Mouse (Mus musculus) retina, postnatal 7 days (tissue): ENCODE data around the gene Gm44805.
A peak's percentile ranks its signal among the peaks of the same experiment; 100 is the strongest.
"Not testable (repeated sequence)": the region's sequence is repeated elsewhere in the genome, so short reads cannot be mapped to it uniquely, and the experiment has no call there.

Experiments
- DNase-seq: peaks from one replicate; pipeline ENCODE4 v3.0.0-alpha.2; 2012; ENCODE audit warnings: low read depth, low spot score

Gm44805 gene

DNA sequence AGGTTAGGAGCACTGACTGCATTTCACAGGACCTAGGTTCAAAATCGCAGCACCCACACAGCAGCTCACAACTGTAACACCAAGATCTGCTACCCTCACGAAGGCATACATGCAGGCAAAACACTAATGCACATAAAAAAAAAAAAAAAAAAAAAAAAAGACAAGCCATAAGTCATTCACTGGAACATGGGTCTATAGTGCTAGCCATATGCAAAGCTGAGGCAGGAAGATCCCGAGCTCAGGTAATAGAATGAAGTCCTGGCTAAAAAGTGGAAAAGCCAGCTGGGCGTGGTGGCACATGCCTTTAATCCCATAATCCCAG is 18.6 kb upstream of the Gm44805 start:
- DNase-seq: no peak

DNA sequence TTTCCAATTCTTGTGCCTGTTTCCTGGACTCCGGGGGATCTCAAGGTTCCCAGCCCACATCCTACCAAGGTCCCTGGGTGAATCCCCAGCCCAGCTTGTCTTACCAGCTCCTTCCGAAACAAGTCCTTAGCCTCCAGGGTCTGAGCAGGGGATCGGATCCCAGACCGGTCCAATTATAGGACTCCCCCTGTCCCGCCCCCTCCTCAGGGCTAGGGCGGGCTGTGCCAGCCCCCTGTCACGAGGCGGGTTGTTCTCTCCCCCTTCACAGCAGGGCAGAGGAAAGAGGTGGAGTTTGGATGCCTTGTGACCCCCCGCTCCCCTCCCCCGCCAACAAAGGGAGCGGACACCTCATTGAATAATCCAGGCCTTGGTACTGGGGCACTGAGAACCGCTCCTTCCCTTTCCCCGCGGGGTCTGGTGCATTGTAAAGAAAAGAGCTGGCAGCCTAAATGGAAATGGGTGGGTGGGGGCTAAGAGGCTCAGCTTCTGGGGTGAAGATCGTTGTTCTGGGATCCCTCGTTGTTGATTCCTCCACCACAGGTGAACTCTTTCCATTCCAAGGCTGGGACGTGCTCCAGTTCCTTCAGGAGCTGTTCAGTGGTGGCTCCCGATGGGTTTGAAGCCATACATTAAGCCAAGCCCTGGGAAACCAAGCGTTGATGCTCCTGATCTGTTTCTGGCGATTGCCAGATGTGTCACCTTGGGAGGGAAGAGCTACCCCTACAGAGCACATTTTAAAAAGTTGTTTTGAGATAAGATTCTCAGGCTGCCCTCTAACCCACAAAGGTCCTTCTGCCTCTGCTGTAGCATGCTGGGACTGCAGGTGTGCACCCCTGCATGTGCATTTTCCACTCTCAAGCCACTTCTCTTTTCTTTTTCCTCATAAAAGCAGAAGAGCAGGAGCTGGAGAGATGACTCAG is 17.9 kb upstream of the Gm44805 start, which contains the start of gene Apoe:
Gene Apoe (minus strand): TSS at position 282 of the 920 bp plus-strand sequence.
- no peak for DNase-seq

DNA sequence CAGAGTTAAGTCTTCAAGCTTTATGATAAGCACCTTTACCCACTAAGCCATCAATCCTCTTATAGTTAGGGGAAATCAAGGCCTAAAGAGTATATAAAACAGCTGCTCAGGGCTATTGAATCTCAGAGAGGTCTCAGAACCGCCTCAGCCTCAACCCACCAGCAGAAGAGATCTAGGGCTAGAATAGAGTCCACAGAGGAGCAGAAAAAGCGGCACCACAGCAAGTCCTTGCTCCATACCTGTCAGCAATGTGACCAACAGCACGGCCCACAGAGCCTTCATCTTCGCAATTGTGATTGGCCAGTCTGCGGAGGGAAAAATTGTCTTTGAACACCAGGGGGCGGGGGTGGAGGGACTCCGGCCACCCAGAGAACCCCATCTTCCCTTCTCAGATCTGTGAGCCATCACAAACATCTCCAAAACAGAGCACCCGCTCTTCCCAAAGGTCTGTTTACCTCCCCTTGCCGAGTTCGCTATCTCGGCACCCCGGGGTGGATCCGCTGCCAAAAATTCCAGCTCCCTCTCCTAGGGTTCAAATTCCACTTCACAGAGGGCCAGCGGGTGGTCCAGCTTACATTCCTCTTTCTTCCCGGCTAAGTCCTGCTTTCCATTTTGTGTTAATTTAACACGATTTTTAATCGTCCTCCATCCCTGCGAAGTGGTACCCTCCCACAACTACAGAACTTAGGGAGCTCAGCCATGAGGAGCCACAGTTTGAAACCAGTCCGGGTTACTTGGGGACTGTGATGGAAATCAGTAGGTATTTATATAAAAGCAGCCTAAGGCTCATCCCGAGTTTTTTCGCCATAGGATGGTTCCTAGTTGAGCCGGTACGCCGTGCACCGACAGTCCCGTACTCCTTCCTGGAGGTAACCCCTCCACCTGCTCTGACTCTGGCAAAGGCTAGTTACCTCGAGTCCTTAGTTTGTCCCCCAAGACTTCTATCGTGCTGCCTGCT is 17.0 kb upstream of the Gm44805 start:
- no peak for DNase-seq

DNA sequence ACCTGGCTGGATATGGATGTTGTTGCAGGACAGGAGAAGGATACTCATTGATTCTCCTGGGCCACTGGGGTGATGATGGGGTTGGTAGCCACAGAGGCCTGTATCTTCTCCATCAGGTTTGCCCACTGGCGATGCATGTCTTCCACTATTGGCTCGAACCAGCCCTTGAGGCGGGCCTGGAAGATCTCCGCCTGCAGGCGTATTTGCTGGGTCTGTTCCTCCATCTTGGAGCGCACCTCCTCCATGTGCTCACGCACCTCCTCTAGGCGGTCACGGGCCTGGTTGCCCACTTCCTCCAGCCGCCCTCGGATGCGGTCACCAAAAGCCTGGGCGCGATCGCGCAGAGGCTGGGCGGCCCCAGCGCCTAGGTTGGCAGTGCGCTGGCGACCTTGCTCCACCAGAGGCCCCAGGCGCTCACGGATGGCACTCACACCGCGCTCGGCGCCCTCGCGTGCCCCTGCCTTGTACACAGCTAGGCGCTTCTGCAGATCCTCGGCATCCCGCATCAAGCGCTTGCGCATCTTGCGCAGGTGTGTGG is 15.2 kb upstream of the Gm44805 start:
- no peak for DNase-seq

DNA sequence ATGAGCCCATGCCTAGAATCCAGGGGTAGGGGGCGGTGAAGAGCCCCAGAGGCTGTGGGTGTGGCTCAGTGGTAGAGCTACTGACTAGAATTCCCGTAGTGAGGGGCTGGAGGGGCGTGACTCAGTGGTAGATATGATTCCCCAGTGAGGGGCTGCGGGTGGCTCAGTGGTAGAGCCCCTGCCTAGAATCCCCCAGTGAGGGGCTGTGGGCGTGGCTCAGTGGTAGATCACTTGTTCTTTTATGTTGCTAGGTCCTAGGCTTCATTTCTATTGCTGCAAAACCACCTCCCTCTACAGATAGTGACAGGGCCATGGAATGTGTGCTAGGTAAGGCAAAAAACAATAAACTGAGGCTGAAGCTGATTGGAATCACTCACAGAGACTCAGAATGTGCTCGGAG is 14.7 kb upstream of the Gm44805 start:
- DNase-seq: no peak

DNA sequence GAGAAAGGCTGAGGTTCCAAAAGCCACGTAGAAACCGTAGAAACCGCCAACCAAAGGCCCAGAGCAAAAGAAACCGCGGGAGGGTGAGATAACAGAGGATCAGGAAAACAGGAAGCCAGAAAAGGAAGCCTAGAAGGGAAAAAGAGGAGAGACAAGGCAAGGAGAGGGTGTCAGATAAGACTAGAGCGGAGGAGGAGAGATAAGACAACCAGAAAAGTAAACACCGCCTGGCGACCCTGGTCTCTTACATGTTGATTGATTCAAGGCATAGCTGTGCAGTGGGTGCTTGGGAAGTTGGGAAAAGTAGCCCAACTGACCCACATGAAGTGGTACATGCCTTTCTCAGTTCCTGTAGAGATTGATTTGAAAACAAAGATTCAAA is 14.0 kb upstream of the Gm44805 start:
- DNase-seq: no peak

DNA sequence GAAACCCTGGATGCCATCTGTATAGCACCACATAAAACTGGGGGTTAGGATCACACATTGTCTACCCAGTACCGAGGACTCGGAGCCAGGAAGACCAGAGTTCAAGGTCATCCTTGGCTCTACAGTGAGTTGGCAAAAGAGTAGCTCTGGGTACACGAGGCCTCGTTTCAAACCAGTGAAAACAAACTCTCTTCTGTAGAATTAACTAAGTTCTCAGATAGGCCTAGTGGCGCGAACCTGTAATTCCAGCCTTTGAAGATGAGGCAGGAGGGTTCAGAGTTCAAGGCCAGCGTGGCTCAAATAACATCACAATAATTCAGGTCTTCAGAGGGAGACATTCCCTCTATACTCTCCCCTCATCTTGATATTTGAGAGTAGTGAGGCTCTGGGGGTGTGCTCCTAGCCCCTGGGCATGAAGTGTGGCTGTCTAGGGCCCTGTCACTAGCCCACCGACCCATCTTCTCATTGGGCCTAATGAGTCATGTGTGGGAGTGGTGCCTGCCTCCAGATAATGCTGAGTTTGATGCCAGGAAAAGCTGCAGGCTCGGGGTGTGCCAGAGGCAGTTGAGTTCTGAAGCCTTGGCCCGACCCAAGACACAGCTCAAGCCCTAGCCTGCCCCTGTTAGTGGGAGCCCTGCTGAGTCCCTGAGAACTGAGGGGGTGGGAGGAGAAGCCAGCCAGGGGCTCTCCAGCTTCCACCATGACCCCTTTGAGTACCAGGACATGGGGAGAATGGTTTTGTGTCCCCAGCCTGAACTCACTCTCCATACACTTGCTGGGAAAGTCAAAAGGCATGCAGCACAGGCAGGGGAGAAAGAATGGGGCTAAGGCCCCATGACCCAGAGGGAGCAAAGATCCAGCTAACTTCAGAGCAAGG is 13.4 kb upstream of the Gm44805 start:
- no peak for DNase-seq

DNA sequence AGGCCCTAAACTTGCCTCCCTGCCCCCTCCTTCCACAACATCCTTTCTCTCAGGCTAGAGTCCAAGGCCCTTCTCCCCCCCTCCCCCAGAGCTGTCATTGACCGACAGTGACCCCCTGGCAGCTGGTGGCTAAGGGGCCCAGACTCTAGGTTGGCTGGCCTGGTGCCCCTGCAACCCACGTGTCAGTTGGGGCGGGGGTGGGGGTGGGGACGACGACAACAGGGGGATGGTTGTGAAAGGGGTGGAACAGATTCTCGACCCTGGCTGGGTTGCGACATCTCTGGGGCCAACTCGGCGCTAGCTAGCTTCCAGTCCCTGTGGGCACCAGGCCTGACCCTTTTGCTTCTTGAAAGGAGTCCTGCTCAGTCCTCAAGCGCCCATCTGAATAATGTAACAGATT is 12.2 kb upstream of the Gm44805 start:
- DNase-seq: peak; percentile 72

DNA sequence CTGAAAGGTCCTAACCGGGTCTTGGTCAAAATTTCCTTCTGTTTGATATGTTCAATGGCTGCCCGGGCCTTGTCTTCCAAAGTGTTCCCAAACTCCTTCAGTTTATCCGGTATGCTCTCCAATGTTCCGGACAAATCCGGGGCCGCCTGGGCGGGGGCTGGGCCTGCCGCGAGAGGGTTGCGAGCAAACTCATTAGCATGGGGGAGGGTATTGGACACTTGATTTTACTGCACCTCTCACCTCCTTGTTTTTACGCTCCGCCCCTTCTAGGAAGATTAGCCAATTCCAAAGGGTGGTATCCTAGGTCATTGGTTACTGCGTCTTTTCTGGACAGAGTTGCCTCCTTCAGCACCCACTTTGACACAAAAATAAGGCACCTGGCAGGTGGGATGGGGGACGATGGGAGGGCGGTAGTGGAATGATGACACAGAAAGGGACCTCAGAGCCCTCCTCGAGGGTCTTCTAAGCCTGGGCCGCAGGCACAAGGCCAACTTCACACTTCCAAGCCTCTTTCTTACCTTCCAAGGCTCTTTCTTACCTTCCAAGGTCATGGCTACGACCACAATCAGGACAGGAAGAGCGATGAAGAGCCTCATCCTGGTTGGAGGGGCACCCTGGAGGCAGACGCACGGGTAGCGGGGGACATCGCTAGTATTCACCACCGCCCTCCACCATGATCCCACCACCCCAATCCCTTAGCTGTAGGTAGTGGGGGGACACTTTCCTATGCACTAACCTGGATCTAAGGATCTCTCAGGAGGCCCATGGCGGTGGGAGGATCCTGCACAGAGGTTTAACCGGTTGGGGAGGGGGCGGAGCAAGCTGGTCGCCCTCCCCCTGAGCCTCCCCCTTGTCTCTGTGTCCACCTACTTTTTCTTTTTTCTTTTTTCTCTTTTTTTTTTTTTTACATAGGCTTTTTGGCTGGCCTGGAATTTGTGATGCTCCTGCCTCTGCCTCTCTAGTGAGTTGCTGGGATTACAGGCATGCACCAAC is 10.9 kb upstream of the Gm44805 start, which contains the start of gene Apoc1:
Gene Apoc1 (minus strand): TSS at position 788 of the 993 bp plus-strand sequence.
- DNase-seq: no peak

DNA sequence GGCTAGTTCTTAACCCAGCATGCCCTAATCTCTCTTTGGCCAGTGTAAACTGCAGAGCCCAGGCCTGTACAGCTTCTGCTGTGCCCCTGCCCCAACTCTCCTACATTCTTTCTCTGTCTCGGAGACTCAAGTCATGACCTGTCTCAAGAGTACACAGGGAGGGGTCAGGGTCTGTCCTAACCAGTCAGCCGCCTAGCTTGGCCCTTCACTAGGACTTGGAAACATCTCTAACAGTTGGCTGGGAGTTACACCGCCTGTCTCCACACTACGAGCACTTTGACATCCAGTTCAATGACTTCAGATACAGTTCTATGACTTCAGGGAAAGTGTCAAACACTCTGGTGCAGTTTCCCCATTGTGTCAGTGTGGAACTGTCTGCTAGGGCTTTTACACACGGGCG is 10.2 kb upstream of the Gm44805 start:
- DNase-seq: no peak

DNA sequence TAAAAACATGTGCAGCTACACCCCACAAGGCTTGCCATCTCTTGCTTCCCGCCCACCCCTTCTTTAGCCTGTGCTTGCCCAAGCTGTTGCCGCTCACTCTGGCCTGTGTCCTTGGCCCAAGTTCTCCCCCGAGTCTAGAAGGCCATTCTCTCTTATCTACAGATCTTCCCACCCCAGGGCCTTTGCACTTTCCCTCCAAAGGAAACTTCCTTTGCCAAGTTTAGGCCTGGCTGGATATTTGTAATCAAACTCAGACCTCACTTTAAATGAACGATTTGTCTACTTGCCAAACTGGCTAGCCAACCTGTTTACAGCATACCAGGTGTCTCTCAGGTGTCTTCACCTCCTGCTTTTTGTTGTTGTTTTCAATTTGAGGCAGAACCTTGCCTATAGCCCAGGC is 9.6 kb upstream of the Gm44805 start:
- DNase-seq: no peak

DNA sequence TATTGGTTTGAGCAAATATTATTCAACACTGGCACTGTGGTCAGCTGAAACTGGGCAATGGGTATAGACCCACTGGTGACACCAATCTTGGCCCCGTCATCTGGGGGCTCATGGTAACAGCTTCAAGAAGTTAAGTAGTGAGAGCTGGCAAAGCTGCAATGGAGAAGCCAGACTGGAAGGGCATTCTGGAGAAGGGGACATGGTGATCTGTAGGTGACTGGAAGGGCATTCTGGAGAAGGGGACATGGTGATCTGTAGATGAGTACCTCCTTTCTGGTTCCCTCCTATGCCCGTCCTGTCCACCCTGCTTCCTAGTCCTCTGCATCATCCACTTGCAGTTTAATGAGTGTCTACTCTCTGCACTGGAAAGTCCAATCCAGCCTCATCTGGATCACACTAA is 7.4 kb upstream of the Gm44805 start:
- no peak for DNase-seq

DNA sequence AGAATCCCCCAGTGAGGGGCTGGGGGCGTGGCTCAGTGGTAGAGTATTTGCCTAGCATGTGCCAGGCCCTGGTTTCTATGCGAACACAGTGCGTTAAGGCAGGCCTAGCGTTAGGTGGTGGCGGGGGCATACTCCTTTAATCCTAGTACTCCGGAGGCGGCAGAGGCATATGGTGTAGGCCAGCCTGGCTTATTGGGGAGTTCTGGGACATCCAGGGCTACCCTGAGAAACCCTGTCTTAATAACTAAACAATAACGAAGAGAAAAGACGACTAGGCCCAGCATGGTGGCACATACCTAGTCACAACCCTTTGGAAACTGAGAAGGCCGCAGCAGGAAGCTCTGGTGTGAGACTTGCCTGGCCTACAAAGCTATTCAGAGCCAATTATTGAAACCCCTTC is 6.9 kb upstream of the Gm44805 start:
- DNase-seq: no peak

DNA sequence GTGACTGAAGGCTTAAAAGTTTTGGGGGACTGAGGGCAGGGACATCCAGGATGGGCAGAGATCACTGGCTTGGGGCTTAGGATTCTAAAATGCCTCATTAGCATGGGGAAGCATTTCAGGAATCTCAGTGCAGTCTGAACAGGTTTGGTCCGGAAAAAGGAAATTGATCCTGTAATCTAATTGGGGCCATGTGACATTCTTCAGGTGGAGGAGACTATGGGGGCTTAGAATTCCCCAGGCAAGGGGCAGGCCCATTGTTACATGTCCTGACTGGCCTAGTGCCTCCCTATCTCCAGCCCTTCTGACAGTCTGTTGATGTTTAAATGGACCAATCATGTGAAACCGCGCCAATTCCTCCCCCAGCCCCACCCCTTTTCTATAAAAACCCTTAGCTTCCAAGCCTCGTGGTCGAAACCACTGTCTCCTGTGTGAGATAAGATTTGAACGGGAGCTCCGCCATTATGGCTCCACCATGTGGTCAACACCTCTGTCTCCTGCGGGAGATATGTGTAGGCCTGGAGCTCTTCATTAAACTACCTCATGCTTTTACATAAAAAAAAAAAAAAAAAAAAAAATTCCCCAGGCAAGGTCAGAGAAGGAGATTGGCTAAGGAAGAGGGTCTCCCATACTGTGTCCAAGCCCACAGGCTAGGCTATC is 5.8 kb upstream of the Gm44805 start:
- not testable (repeated sequence) for DNase-seq

DNA sequence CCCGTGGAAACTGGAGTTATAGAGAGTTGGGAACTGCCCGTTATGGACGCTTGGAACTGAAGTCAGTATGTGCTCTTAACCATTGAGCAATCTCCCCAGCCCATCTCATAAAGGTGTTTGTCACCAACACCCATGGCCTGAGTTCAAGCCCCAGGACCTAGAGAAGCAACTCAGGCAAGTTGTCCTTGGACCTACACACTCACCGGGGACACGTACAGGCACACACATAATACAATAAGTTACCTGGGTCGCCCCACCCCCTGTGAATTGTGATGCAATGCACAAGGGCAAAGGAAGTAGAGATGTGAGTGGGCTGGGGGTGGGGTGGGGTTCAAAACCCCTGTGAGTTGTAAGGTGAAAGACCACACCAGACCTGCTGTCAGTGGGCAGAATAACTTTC is 5.3 kb upstream of the Gm44805 start:
- DNase-seq: no peak

DNA sequence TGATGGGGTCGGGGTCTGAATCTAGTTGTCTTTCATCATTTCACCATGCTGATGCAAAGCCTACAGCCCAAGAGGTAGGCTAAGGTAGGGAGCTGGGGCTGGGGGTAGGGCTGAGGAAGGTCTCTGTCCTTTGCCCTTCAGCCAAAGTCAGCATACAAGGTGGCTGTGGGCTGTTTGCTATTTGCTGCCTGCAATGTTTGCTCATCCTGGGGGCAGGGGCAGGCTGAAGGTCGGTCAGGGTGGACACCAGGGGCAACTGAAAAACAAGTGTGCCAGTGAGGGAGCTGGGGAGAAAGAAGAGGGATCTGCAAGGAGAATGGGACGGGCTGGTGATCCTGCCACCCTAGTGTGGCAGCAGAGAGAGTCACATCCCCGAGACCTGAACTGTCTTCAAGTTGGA is 4.2 kb upstream of the Gm44805 start:
- DNase-seq: no peak

DNA sequence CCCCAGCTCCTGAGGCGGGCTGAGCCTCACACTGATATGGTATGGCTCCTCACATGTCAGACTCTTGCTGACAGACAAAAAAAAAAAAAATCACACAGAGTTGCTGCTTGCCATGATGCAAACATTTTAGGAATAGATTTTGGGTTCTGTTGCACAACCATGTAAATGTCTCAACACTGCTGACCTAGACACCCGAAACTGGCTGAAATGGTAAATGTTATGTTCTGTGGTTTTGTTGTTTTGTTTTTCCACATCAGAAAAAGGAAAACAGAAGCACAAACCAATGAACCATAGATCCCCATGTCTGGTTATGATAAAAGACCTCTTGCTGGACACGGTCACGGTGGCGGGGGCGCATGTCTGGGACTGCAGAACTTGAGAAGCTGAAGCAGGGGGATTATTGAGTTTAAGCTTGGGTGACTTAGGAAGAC is 2.6 kb upstream of the Gm44805 start:
- DNase-seq: no peak

DNA sequence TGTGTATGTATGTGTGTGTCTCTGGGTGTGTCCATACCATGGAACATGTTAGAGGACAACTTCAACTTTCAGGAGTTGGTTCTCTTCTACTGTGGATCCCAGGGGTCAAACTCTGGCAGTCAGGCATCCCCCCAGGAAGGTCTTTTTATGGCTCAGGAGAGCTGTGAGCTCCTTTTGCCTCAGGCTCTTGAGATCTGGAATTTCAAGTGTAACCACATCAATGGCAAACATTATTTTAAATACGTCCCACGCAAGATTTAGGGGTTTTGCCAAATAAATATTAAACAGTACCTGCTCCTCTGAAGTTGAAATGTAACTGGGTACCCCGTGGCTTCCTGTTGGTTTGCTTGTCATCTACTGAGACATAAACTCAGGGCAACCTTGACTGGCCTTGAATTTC is 1.8 kb upstream of the Gm44805 start:
- DNase-seq: no peak

DNA sequence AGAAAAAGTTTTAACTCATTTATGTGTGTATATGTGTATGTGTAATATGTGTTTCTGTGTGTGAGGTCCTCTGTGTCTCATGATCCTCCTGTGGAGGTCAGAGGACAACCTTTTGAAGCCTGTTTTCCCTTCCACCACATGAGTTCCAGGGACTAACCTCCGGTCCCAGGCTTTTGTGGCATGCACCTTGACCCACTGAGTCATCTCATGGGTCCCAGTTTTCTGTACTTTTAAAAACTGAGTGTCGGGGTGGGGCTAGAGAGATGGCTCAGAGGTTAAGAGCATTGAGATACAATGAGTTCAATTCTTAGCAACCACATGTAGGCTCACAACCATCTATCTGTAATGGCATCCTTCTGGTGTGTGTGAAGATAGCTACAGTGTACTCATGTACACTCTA is 521 bp downstream of the Gm44805 start:
- no peak for DNase-seq
